Comparison of ENCODE assay signal across 8 mouse cellular contexts in the genomic region with DNA sequence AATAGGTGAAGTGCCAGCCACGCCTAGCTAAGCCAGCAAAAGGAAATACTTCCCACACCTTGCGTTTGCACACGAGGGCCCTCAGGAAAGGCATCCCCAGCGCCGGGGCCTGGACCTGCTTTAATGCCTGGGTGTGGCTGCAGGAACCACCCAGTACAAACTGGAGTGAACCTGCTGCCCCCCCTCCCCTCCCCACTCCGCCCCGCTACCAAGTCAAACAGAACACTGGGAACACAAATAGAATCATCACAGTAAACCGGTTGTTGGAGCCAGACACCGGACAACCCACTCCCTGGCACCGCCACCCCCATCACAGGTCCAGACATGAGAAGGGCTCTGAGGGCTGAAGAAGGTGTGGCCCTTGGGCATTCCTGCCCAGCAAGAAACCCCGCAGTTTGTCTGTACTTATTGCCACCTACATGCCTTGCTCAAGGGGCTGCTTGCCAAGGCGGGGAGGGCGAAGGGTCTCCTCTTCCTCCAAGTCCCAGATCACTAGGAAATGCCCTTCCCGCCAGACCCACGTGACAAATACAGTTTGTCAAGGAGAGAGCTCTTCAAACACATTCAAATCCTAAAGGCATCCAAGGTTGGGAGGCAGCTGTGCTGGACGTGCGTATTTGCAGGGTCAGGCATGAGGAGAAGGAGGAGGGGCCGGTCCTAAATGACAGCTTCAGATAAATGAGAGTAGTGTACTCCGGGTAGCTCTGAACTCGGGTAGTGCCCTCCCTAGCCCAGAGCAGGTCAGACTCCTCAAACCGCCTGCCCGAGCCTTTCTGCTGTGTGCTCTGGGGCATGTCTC. TPM values are rescaled to one million over a fixed set of nuclear protein-coding genes. Genes with fewer than 3 reads are reported as not detected.
DNase-seq lines count a peak whose midpoint lies in the region; ATAC-seq and TF ChIP-seq lines count a peak whose summit lies in the region.

No protein-coding gene starts in this region.

- ATAC-seq in hindbrain, embryonic 11.5 days (ENCODE audit: low FRiP score) = no peak
- ATAC-seq in hindbrain, embryonic 14.5 days (ENCODE audit: low FRiP score) = no peak

- no peak overlapping the region for H3K4me2 ChIP-seq in hindbrain, embryonic 11.5 days (replicated peaks; ENCODE audit: low read depth, low read length)
- no peak overlapping the region for H3K4me2 ChIP-seq in hindbrain, embryonic 14.5 days (replicated peaks)

- H3K4me1 ChIP-seq in hindbrain, embryonic 11.5 days (replicated peaks; ENCODE audit: control insufficient read depth, insufficient read depth, low read length) = peaks cover 11% of the 10 kb centered on the region; the same call in 1 of the 2 replicates
- peaks cover 25% of the 10 kb centered on the region for H3K4me1 ChIP-seq in hindbrain, embryonic 14.5 days (replicated peaks; ENCODE audit: control insufficient read depth, insufficient read depth, low read length)
- peaks cover 15% of the 10 kb centered on the region for H3K4me1 ChIP-seq in lung, adult 2 months (ENCODE audit: control insufficient read depth, insufficient read depth, low read length)

- H3K27me3 ChIP-seq in hindbrain, embryonic 11.5 days (ENCODE audit: control insufficient read depth, insufficient read depth, low read length) = no peaks in the 10 kb centered on the region
- H3K27me3 ChIP-seq in hindbrain, embryonic 14.5 days (ENCODE audit: control insufficient read depth, insufficient read depth, low read length) = no peaks in the 10 kb centered on the region

- H3K9ac ChIP-seq in hindbrain, embryonic 11.5 days (ENCODE audit: low read depth, low read length) = no peak overlapping the region
- no peak overlapping the region for H3K9ac ChIP-seq in hindbrain, embryonic 14.5 days

- intact Hi-C loops in left cerebral cortex, adult 2 months (cut with DNase I) = no loop called here

- H3K27ac ChIP-seq in hindbrain, embryonic 11.5 days (ENCODE audit: low read depth, low read length) = no peak overlapping the region
- no peak overlapping the region for H3K27ac ChIP-seq in hindbrain, embryonic 14.5 days
- no peak overlapping the region for H3K27ac ChIP-seq in left cerebral cortex, adult 2 months

- no peak overlapping the region for H3K4me3 ChIP-seq in hindbrain, embryonic 11.5 days (ENCODE audit: low read depth, low read length)
- H3K4me3 ChIP-seq in hindbrain, embryonic 14.5 days (replicated peaks; ENCODE audit: low read length) = no peak overlapping the region
- no peak overlapping the region for H3K4me3 ChIP-seq in lung, adult 2 months (replicated peaks; ENCODE audit: extremely low read depth, low read depth, low read length)
- H3K4me3 ChIP-seq in left cerebral cortex, adult 2 months = no peak overlapping the region

- peak; percentile 38 for DNase-seq in hindbrain, embryonic 11.5 days (ENCODE audit: low spot score)
- DNase-seq in hindbrain, embryonic 14.5 days (ENCODE audit: low spot score) = no peak
- DNase-seq in heart, postnatal 4 days = peak; percentile 44
- DNase-seq in lung, adult 2 months = peak; percentile 72
- DNase-seq in urinary bladder, adult 2 months (ENCODE audit: low spot score) = peak; percentile 64
- no peak for DNase-seq in right cerebral cortex, postnatal 25 days
- DNase-seq in left cerebral cortex, adult 11 months (ENCODE audit: low spot score) = no peak
- no peak for DNase-seq in left cerebral cortex, adult 2 months (ENCODE audit: extremely low spot score in 1 of 2, low spot score in 2 of 2)

- H3K36me3 ChIP-seq in hindbrain, embryonic 11.5 days (ENCODE audit: control insufficient read depth, insufficient read depth, low read length) = no peaks in the 10 kb centered on the region
- H3K36me3 ChIP-seq in hindbrain, embryonic 14.5 days (replicated peaks; ENCODE audit: control insufficient read depth, insufficient read depth) = no peaks in the 10 kb centered on the region

- H3K9me3 ChIP-seq in hindbrain, embryonic 11.5 days (ENCODE audit: control insufficient read depth, low read length) = no peaks in the 10 kb centered on the region
- no peaks in the 10 kb centered on the region for H3K9me3 ChIP-seq in hindbrain, embryonic 14.5 days (ENCODE audit: control insufficient read depth, low read length)

- 37% methylated on average over 22 of the region's 22 CpGs for WGBS in hindbrain, embryonic 11.5 days
- 49% methylated on average over 22 of the region's 22 CpGs for WGBS in hindbrain, embryonic 14.5 days
- 18% methylated on average over 22 of the region's 22 CpGs for WGBS in lung, adult 2 months

- TF ChIP-seq POLR2A in lung, adult 2 months (IDR thresholded peaks at IDR 0.05; ENCODE audit: borderline replicate concordance, extremely low read depth, low read depth, low read length) = 0 out of 2 replicates have a peak, but pooled peaks have one; percentile 26

- TF ChIP-seq CTCF in lung, adult 2 months (IDR thresholded peaks at IDR 0.05; ENCODE audit: insufficient read depth, low read length) = no peak
- TF ChIP-seq CTCF in left cerebral cortex, adult 2 months (IDR thresholded peaks at IDR 0.05) = no peak

RNA-seq across cellular contexts. Expression of a gene that starts 21.8 kb away (rescaled TPM):
- 1.4 and 1.6 TPM in 2 replicates for polyA plus RNA-seq in hindbrain, embryonic 11.5 days (2014; fragmentation: Nextera tagmentation; extraction: Ambion mirVana)
- polyA plus RNA-seq in hindbrain, embryonic 14.5 days (2014; fragmentation: Nextera tagmentation; extraction: Ambion mirVana) = 2.7 and 3.4 TPM in 2 replicates
- 1 to 10 TPM; 5.6 to 9.9 TPM for total RNA-seq in heart, postnatal 4 days (2021)
- 37.8 and 55.0 TPM in 2 replicates for polyA plus RNA-seq in lung, adult 2 months (2012; rRNA removed)
- polyA plus RNA-seq in urinary bladder, adult 2 months (2012; rRNA removed) = 28.5 and 37.0 TPM in 2 replicates
- total RNA-seq in left cerebral cortex, adult 2 months (2021) = 10 to 100 TPM; 56.9 to 88.9 TPM

Comparison
In these comparisons a context has a peak if more than half of its experiments do, and no peak if none do; other contexts are left out.
1. DNase-seq: peak in hindbrain, embryonic 11.5 days (single experiment), heart, postnatal 4 days (single experiment), lung, adult 2 months (single experiment) and urinary bladder, adult 2 months (single experiment); none in hindbrain, embryonic 14.5 days (single experiment), right cerebral cortex, postnatal 25 days (single experiment), left cerebral cortex, adult 11 months (single experiment) and left cerebral cortex, adult 2 months (0 of 2).